Mouse (Mus musculus): Measurements from ENCODE around the gene Sap18b. TPM values are rescaled to one million over a fixed set of nuclear protein-coding genes. Genes with fewer than 3 reads are reported as not detected.

Gene Sap18b
- total and polyA plus RNA-seq, 2 experiments, result 30.7 to 61.1 TPM

- H3K4me1 ChIP-seq (ENCODE audit: control insufficient read depth, insufficient read depth, low read length), result no peaks in the 10 kb centered on the region
- no peak overlapping the region for H3K27ac ChIP-seq (replicated peaks; ENCODE audit: insufficient read depth, low read depth, low read length)
- 93% methylated on average over 15 of the region's 15 CpGs for WGBS
- H3K36me3 ChIP-seq (ENCODE audit: control insufficient read depth, insufficient read depth, low read length), result peaks cover 33% of the 10 kb centered on the region; the same call in 1 of the 2 replicates
- no peaks in the 10 kb centered on the region for H3K27me3 ChIP-seq (ENCODE audit: control insufficient read depth, insufficient read depth, low read length)
- no peak overlapping the region for H3K4me3 ChIP-seq (ENCODE audit: insufficient read depth, low read depth, low read length)
- no peaks in the 10 kb centered on the region for H3K79me2 ChIP-seq (ENCODE audit: control insufficient read depth, insufficient read depth, low read length)
- H3K9ac ChIP-seq (ENCODE audit: low read depth, low read length), result no peak overlapping the region
- no peak for DNase-seq (ENCODE audit: extremely low read depth, low read depth, low spot score)
- no peak for TF ChIP-seq CTCF (IDR thresholded peaks at IDR 0.05; ENCODE audit: low read depth, low read length)
- TF ChIP-seq POLR2A (IDR thresholded peaks at IDR 0.05; ENCODE audit: extremely low read depth, insufficient read depth, low read length), result no peak
Observed at GRCm38 (mm10) chr8:95841436-95841835, 16.3 kb downstream of the Sap18b start.

- Histone ChIP-seq H3K27ac (replicated peaks; ENCODE audit: insufficient read depth, low read depth, low read length) (no peak overlapping the region), H3K36me3 (ENCODE audit: control insufficient read depth, insufficient read depth, low read length) (peaks cover 36% of the 10 kb centered on the region), H3K27me3 (ENCODE audit: control insufficient read depth, insufficient read depth, low read length) (no peaks in the 10 kb centered on the region), H3K4me1 (ENCODE audit: control insufficient read depth, insufficient read depth, low read length) (no peaks in the 10 kb centered on the region), H3K9ac (ENCODE audit: low read depth, low read length) (no peak overlapping the region), H3K4me3 (ENCODE audit: insufficient read depth, low read depth, low read length) (no peak overlapping the region), H3K79me2 (ENCODE audit: control insufficient read depth, insufficient read depth, low read length) (peaks cover 4% of the 10 kb centered on the region; the same call in 1 of the 2 replicates)
- TF ChIP-seq POLR2A (IDR thresholded peaks at IDR 0.05; ENCODE audit: extremely low read depth, insufficient read depth, low read length) (no peak), CTCF (IDR thresholded peaks at IDR 0.05; ENCODE audit: low read depth, low read length) (no peak)
- 95% methylated on average over 6 of the region's 6 CpGs for WGBS
- no peak for DNase-seq (ENCODE audit: extremely low read depth, low read depth, low spot score)
Observed at GRCm38 (mm10) chr8:95843968-95844367, 18.8 kb downstream of the Sap18b start.

- Histone ChIP-seq H3K9ac (ENCODE audit: low read depth, low read length) (no peak overlapping the region), H3K4me1 (ENCODE audit: control insufficient read depth, insufficient read depth, low read length) (no peaks in the 10 kb centered on the region), H3K27ac (replicated peaks; ENCODE audit: insufficient read depth, low read depth, low read length) (no peak overlapping the region), H3K36me3 (ENCODE audit: control insufficient read depth, insufficient read depth, low read length) (peaks cover 36% of the 10 kb centered on the region), H3K27me3 (ENCODE audit: control insufficient read depth, insufficient read depth, low read length) (no peaks in the 10 kb centered on the region), H3K79me2 (ENCODE audit: control insufficient read depth, insufficient read depth, low read length) (peaks cover 4% of the 10 kb centered on the region; the same call in 1 of the 2 replicates), H3K4me3 (ENCODE audit: insufficient read depth, low read depth, low read length) (no peak overlapping the region)
- 95% methylated on average over 7 of the region's 7 CpGs for whole genome bisulfite sequencing
- TF ChIP-seq POLR2A (IDR thresholded peaks at IDR 0.05; ENCODE audit: extremely low read depth, insufficient read depth, low read length), result no peak
- no peak for TF ChIP-seq CTCF (IDR thresholded peaks at IDR 0.05; ENCODE audit: low read depth, low read length)
- DNase-seq (ENCODE audit: extremely low read depth, low read depth, low spot score), result no peak
Observed at GRCm38 (mm10) chr8:95845026-95845425, 19.9 kb downstream of the Sap18b start.

GRCm38 (mm10) chr8:95848061-95848551 is 23.0 kb downstream of the Sap18b start:
- Histone ChIP-seq H3K27ac (replicated peaks; ENCODE audit: insufficient read depth, low read depth, low read length) (no peak overlapping the region), H3K9ac (ENCODE audit: low read depth, low read length) (no peak overlapping the region), H3K4me1 (ENCODE audit: control insufficient read depth, insufficient read depth, low read length) (peaks cover 9% of the 10 kb centered on the region), H3K27me3 (ENCODE audit: control insufficient read depth, insufficient read depth, low read length) (no peaks in the 10 kb centered on the region), H3K79me2 (ENCODE audit: control insufficient read depth, insufficient read depth, low read length) (peaks cover 7% of the 10 kb centered on the region; the same call in 1 of the 2 replicates), H3K36me3 (ENCODE audit: control insufficient read depth, insufficient read depth, low read length) (peaks cover 24% of the 10 kb centered on the region), H3K4me3 (ENCODE audit: insufficient read depth, low read depth, low read length) (no peak overlapping the region)
- TF ChIP-seq POLR2A (IDR thresholded peaks at IDR 0.05; ENCODE audit: extremely low read depth, insufficient read depth, low read length) (no peak), CTCF (IDR thresholded peaks at IDR 0.05; ENCODE audit: low read depth, low read length) (no peak)
- WGBS, result 90% methylated on average over 24 of the region's 24 CpGs
- DNase-seq (ENCODE audit: extremely low read depth, low read depth, low spot score), result no peak

GRCm38 (mm10) chr8:95848734-95849464 is 23.8 kb downstream of the Sap18b start:
- Histone ChIP-seq H3K27ac (replicated peaks; ENCODE audit: insufficient read depth, low read depth, low read length) (no peak overlapping the region), H3K4me3 (ENCODE audit: insufficient read depth, low read depth, low read length) (no peak overlapping the region), H3K9ac (ENCODE audit: low read depth, low read length) (no peak overlapping the region), H3K4me1 (ENCODE audit: control insufficient read depth, insufficient read depth, low read length) (peaks cover 9% of the 10 kb centered on the region), H3K27me3 (ENCODE audit: control insufficient read depth, insufficient read depth, low read length) (no peaks in the 10 kb centered on the region), H3K36me3 (ENCODE audit: control insufficient read depth, insufficient read depth, low read length) (peaks cover 17% of the 10 kb centered on the region), H3K79me2 (ENCODE audit: control insufficient read depth, insufficient read depth, low read length) (peaks cover 7% of the 10 kb centered on the region; the same call in 1 of the 2 replicates)
- no peak for TF ChIP-seq CTCF (IDR thresholded peaks at IDR 0.05; ENCODE audit: low read depth, low read length)
- no peak for TF ChIP-seq POLR2A (IDR thresholded peaks at IDR 0.05; ENCODE audit: extremely low read depth, insufficient read depth, low read length)
- WGBS, result 94% methylated on average over 19 of the region's 19 CpGs
- DNase-seq (ENCODE audit: extremely low read depth, low read depth, low spot score), result no peak

- Histone ChIP-seq H3K27me3 (ENCODE audit: control insufficient read depth, insufficient read depth, low read length) (no peaks in the 10 kb centered on the region), H3K79me2 (ENCODE audit: control insufficient read depth, insufficient read depth, low read length) (peaks cover 7% of the 10 kb centered on the region; the same call in 1 of the 2 replicates), H3K9ac (ENCODE audit: low read depth, low read length) (no peak overlapping the region), H3K27ac (replicated peaks; ENCODE audit: insufficient read depth, low read depth, low read length) (no peak overlapping the region), H3K4me3 (ENCODE audit: insufficient read depth, low read depth, low read length) (no peak overlapping the region), H3K4me1 (ENCODE audit: control insufficient read depth, insufficient read depth, low read length) (peaks cover 13% of the 10 kb centered on the region), H3K36me3 (ENCODE audit: control insufficient read depth, insufficient read depth, low read length) (peaks cover 12% of the 10 kb centered on the region)
- 46% methylated on average over 2 of the region's 2 CpGs for WGBS
- TF ChIP-seq POLR2A (IDR thresholded peaks at IDR 0.05; ENCODE audit: extremely low read depth, insufficient read depth, low read length) (no peak), CTCF (IDR thresholded peaks at IDR 0.05; ENCODE audit: low read depth, low read length) (no peak)
- peak; percentile 66 for DNase-seq (ENCODE audit: extremely low read depth, low read depth, low spot score)
Observed at GRCm38 (mm10) chr8:95850326-95850725, 25.2 kb downstream of the Sap18b start.

All from liver, adult 2 months (tissue).